Mouse (Mus musculus): ENCODE data around the gene Agpat1.

- TF ChIP-seq CTCF (IDR thresholded peaks at IDR 0.05) (peak; percentile 66), EP300 (IDR thresholded peaks at IDR 0.05) (peak; percentile 69)
Measured at GRCm38 (mm10) chr17:34655581-34655991, 51.5 kb downstream of the Agpat1 start.
